Mouse (Mus musculus) midbrain, embryonic 15.5 days (tissue): Measurements from ENCODE around the gene Vps13c. TPM values are rescaled to one million over a fixed set of nuclear protein-coding genes. Genes with fewer than 3 reads are reported as not detected.

Experiments
- ATAC-seq: fragments of 200-750 bp; cut with Nextera tagmentation; replicated peaks from 2 replicates; pipeline ENCODE4 v1.8.0; 2017; ENCODE audit warnings: moderate TSS enrichment
- H3K27ac ChIP-seq: fragments of 300-500 bp; sonication (generic); 2 replicates; pipeline ENCODE4 v1.5.1; 2015; ENCODE audit warnings: mild to moderate bottlenecking, inconsistent platforms
- H3K27me3 ChIP-seq: fragments of 300-500 bp; sonication (generic); replicated peaks from 2 replicates; pipeline ENCODE4 v1.6.1; 2015; ENCODE audit warnings: inconsistent platforms
- H3K36me3 ChIP-seq: fragments of 300-500 bp; sonication (generic); replicated peaks from 2 replicates; pipeline ENCODE4 v1.6.1; 2015; ENCODE audit warnings: inconsistent platforms
- H3K4me1 ChIP-seq: fragments of 300-500 bp; sonication (generic); 2 replicates; pipeline ENCODE4 v1.6.1; 2015; ENCODE audit warnings: inconsistent platforms
- H3K4me2 ChIP-seq: fragments of 300-500 bp; sonication (generic); 2 replicates; pipeline ENCODE4 v1.6.1; 2015; ENCODE audit warnings: inconsistent platforms, mild to moderate bottlenecking, moderate library complexity
- H3K4me3 ChIP-seq: fragments of 300-500 bp; sonication (generic); 2 replicates; pipeline ENCODE4 v1.5.1; 2015; ENCODE audit warnings: mild to moderate bottlenecking, inconsistent platforms
- H3K9ac ChIP-seq: fragments of 300-500 bp; sonication (generic); 2 replicates; pipeline ENCODE4 v1.6.1; 2015; ENCODE audit warnings: mild to moderate bottlenecking, inconsistent platforms
- H3K9me3 ChIP-seq: fragments of 300-500 bp; sonication (generic); 2 replicates; pipeline ENCODE4 v1.6.1; 2016; ENCODE audit warnings: inconsistent platforms
- WGBS: fragments of 180-500 bp; shearing (Covaris S2); methylation state at CpG from one replicate; pipeline ENCODE4 v1.1.7; 2015; ENCODE audit warnings: mixed read lengths; 5-methylcytosine and 5-hydroxymethylcytosine counted together
- polyA plus RNA-seq: library from polyadenylated mRNA; unstranded; fragments of >200 nt; fragmentation: Nextera tagmentation; extraction: Ambion mirVana; gene quantifications from 2 replicates; pipeline ENCODE4 v1.2.1, GENCODE M21; 2015

The Vps13c gene
- polyA plus RNA-seq: 10.6 and 12.8 TPM in 2 replicates

DNA sequence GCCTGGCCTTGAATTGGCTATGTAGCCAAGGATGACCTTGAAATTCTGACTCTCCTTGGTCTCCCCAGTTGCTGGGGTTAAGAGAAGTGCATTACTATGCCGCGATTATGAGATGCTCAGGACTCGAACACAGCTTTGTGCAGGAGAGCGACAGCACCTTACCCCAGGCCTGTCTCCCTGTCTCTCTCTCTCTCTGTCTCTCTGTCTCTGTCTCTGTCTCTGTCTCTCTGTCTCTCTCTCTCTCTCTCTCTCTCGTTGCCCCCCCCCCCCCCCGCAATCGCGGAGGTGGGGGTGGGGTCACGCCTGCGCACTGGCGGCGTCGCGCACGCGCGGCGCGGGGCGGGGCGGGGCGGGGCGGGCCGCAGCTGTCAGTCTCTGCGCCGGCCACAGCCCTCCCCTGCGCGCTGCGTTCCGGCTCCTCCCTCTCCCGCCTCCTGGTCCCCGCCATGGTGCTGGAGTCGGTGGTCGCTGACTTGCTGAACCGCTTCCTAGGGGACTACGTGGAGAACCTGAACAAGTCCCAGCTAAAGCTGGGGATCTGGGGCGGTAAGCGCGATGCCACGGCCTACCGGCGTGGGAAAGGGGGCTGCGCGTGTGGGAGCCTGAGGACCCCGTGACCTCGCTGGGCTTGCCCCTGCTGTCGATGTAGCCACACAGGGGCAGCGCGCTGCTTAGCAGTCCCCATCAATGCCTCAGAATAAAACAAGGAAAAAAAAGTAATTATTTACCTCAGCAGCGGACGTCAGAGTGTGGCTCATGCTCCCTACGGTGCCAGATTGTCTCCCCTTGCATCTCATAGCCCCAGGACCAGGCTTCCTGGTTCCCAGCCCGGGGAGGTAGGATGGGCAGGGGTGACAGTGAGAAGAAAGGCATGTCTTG lies at the start of gene Vps13c:
Vps13c (plus strand) TSS at position 416 of the 879 bp plus-strand sequence.
- peak; percentile 98 for ATAC-seq
- under 1% methylated on average over 48 of the region's 53 CpGs for WGBS
- Histone ChIP-seq H3K9ac (peak within 1 kb of the TSS; percentile 72), H3K27ac (peak within 1 kb of the TSS; percentile 85), H3K4me1 (peaks cover 6% of the 10 kb centered on the region; the same call in 1 of the 2 replicates), H3K36me3 (no peaks in the 10 kb centered on the region), H3K4me3 (peak within 1 kb of the TSS; percentile 79), H3K9me3 (no peaks in the 10 kb centered on the region), H3K27me3 (no peaks in the 10 kb centered on the region), H3K4me2 (peak within 1 kb of the TSS; percentile 78)

DNA sequence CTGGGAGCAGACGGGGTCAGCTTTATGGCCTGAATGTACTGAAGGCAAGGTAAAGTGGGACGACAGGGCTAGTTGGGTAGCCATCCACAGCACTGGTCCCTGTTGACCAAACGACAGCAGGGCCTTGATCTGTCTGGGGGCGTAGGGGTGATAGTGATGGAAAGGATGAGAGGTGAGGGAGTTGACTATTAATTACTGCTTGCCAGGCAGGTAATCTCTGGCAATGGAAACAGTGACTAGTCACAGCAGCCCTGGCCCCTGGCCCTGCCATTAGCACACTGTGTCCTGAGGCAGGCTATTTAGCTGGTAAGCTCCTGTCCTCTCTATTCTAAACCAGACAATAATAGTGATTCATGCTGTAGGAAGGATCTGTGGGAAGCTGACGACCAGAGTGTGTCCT lies 47.8 kb upstream of the Vps13c start:
- no peak overlapping the region for H3K4me3 ChIP-seq
- H3K36me3 ChIP-seq: no peaks in the 10 kb centered on the region
- H3K9me3 ChIP-seq: no peaks in the 10 kb centered on the region
- no peak overlapping the region for H3K4me2 ChIP-seq
- peaks cover 18% of the 10 kb centered on the region for H3K4me1 ChIP-seq
- 76% methylated on average over 5 of the region's 5 CpGs for WGBS
- H3K27me3 ChIP-seq: no peaks in the 10 kb centered on the region
- no peak for ATAC-seq
- H3K27ac ChIP-seq: no peak overlapping the region
- no peak overlapping the region for H3K9ac ChIP-seq

DNA sequence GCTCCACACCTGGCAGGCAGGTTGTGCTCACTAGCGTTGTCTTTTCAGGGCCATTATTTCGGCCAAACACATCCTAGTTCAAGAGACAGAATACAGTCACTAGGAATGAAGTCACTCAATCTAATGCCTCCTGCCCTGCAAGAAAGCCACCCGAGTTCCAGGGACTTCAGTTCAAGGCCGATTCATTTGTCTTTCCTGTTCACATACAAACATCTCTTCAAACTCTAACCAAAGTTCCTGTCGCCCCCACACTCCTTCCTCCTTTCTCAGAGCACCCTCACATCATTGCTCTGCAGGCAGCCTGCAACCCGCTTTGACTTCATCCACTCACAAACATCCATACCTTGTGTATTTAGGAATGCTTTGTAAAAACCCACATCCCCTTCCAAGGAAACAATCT lies 46.7 kb upstream of the Vps13c start:
- Histone ChIP-seq H3K27ac (no peak overlapping the region), H3K9ac (no peak overlapping the region), H3K9me3 (no peaks in the 10 kb centered on the region), H3K4me2 (no peak overlapping the region), H3K36me3 (no peaks in the 10 kb centered on the region), H3K27me3 (no peaks in the 10 kb centered on the region), H3K4me3 (no peak overlapping the region), H3K4me1 (peaks cover 18% of the 10 kb centered on the region)
- WGBS: 83% methylated on average over 6 of the region's 6 CpGs
- no peak for ATAC-seq

GRCm38 (mm10) chr9:67794216-67794615 lies 46.0 kb upstream of the Vps13c start:
- 87% methylated on average over 1 of the region's 1 CpGs for WGBS

GRCm38 (mm10) chr9:67794668-67795067 lies 45.5 kb upstream of the Vps13c start:
- WGBS: 77% methylated on average over 4 of the region's 4 CpGs
- Histone ChIP-seq H3K9ac (no peak overlapping the region), H3K4me1 (peaks cover 22% of the 10 kb centered on the region), H3K27ac (peak overlapping the region; percentile 63; the same call in 1 of the 2 replicates), H3K27me3 (no peaks in the 10 kb centered on the region), H3K36me3 (no peaks in the 10 kb centered on the region), H3K9me3 (no peaks in the 10 kb centered on the region), H3K4me2 (no peak overlapping the region), H3K4me3 (no peak overlapping the region)
- ATAC-seq: peak; percentile 37; the same call in 1 of the 2 replicates

More at GRCm38 (mm10) chr9:67794216-67794615, 46.0 kb upstream of the Vps13c start:
- Histone ChIP-seq H3K4me3 (no peak overlapping the region), H3K9ac (no peak overlapping the region), H3K36me3 (no peaks in the 10 kb centered on the region), H3K27ac (no peak overlapping the region), H3K9me3 (no peaks in the 10 kb centered on the region), H3K4me1 (peaks cover 19% of the 10 kb centered on the region), H3K4me2 (no peak overlapping the region), H3K27me3 (no peaks in the 10 kb centered on the region)
- ATAC-seq: 0 out of 2 replicates have a peak, but pooled peaks have one; percentile 52

DNA sequence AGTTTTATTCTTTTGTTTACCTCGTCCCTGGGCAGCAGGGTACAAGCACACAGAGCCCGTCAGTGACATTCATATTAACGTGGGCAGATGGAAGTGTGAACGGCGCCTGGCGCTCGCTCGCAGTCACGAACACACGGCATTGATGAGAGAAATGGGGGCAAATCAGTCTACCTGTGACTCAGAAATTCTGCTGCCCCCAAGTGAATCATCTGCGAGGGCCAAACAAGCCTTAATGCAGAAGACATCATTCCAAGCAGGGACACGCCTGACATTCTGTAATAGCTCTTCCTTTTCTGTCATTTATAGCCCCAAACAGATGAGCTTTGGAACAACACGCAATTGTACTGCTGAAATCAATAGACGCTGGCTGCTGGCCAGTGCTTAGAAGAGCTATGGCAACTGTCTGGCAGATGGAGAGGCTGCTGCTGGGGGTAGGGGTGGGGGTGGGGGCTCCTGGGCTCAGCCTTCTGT lies 45.0 kb upstream of the Vps13c start:
- ATAC-seq: peak; percentile 56; the same call in 1 of the 2 replicates

GRCm38 (mm10) chr9:67799078-67799819 lies 40.9 kb upstream of the Vps13c start:
- Histone ChIP-seq H3K27ac (no peak overlapping the region), H3K36me3 (no peaks in the 10 kb centered on the region), H3K9me3 (no peaks in the 10 kb centered on the region), H3K4me3 (no peak overlapping the region), H3K27me3 (no peaks in the 10 kb centered on the region), H3K4me2 (no peak overlapping the region), H3K9ac (no peak overlapping the region), H3K4me1 (peaks cover 22% of the 10 kb centered on the region)
- 59% methylated on average over 14 of the region's 14 CpGs for WGBS
- no peak for ATAC-seq

More for the DNA sequence above, 45.0 kb upstream of the Vps13c start:
- Histone ChIP-seq H3K4me2 (peak overlapping the region; percentile 34), H3K4me1 (peaks cover 22% of the 10 kb centered on the region), H3K9ac (peak overlapping the region; percentile 17), H3K9me3 (no peaks in the 10 kb centered on the region), H3K27me3 (no peaks in the 10 kb centered on the region), H3K36me3 (no peaks in the 10 kb centered on the region), H3K27ac (peak overlapping the region; percentile 63), H3K4me3 (no peak overlapping the region)
- WGBS: 21% methylated on average over 14 of the region's 14 CpGs

- Histone ChIP-seq H3K9ac (no peak overlapping the region), H3K27me3 (no peaks in the 10 kb centered on the region), H3K36me3 (no peaks in the 10 kb centered on the region), H3K9me3 (no peaks in the 10 kb centered on the region), H3K4me2 (no peak overlapping the region), H3K4me1 (peaks cover 4% of the 10 kb centered on the region; the same call in 1 of the 2 replicates), H3K27ac (no peak overlapping the region), H3K4me3 (no peak overlapping the region)
- 32% methylated on average over 6 of the region's 6 CpGs for WGBS
- ATAC-seq: no peak
Measured at GRCm38 (mm10) chr9:67802241-67802640, 38.0 kb upstream of the Vps13c start.

- no peaks in the 10 kb centered on the region for H3K9me3 ChIP-seq
- no peak overlapping the region for H3K27ac ChIP-seq
- H3K4me3 ChIP-seq: no peak overlapping the region
- no peak overlapping the region for H3K9ac ChIP-seq
- H3K27me3 ChIP-seq: no peaks in the 10 kb centered on the region
- no peak overlapping the region for H3K4me2 ChIP-seq
- ATAC-seq: no peak
- H3K4me1 ChIP-seq: 0 out of 2 replicates have a peak, but pooled peaks cover 3% of the 10 kb centered on the region
- H3K36me3 ChIP-seq: no peaks in the 10 kb centered on the region
- WGBS: 75% methylated on average over 5 of the region's 5 CpGs
Measured at GRCm38 (mm10) chr9:67807000-67807399, 33.2 kb upstream of the Vps13c start.

DNA sequence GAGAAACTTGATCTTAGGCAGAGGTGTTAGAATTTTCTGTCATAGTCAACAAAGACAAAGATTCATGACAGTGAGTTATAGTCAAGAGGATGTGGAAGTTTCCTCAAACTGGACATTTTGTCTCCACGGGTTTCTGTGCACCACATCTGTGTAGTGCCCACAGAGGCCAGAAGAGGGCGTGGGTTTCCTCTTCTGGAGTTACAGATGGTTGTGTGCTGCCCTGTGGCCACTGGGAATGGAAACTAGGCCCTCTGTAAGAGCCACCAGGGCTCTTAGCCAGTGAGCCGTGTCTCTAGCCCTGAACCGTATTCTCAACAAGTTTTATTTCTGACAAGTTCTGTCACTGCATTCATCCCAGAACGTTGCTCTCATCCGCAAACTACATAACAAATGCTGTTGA lies 29.7 kb upstream of the Vps13c start:
- H3K9me3 ChIP-seq: no peaks in the 10 kb centered on the region
- H3K4me1 ChIP-seq: 0 out of 2 replicates have a peak, but pooled peaks cover 3% of the 10 kb centered on the region
- 60% methylated on average over 6 of the region's 6 CpGs for WGBS
- H3K27ac ChIP-seq: no peak overlapping the region
- no peak for ATAC-seq
- no peaks in the 10 kb centered on the region for H3K27me3 ChIP-seq
- H3K4me3 ChIP-seq: no peak overlapping the region
- H3K4me2 ChIP-seq: no peak overlapping the region
- H3K36me3 ChIP-seq: no peaks in the 10 kb centered on the region
- no peak overlapping the region for H3K9ac ChIP-seq

DNA sequence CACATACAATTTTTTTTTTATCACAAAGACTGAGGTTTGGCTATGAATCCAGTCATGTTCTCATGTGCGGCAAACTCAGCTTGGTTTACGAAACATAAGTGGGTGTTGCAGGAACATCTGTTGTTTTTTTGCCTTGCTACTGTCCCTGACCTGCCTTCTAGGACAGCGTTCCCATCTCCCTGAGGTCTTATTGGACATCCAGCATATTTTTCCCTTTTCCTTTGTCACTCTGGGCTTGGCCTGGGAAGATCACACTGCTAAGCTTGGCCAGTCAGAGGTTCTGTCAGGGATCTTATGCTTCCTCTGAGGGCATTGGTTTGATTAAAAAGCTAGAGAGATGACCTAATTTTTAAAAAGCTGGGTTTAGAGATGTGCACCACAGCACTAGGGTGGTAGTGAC lies 29.1 kb upstream of the Vps13c start:
- no peak overlapping the region for H3K4me2 ChIP-seq
- ATAC-seq: no peak
- H3K27me3 ChIP-seq: no peaks in the 10 kb centered on the region
- H3K9ac ChIP-seq: no peak overlapping the region
- no peaks in the 10 kb centered on the region for H3K9me3 ChIP-seq
- WGBS: 90% methylated on average over 3 of the region's 3 CpGs
- 0 out of 2 replicates have a peak, but pooled peaks cover 3% of the 10 kb centered on the region for H3K4me1 ChIP-seq
- H3K27ac ChIP-seq: no peak overlapping the region
- H3K36me3 ChIP-seq: no peaks in the 10 kb centered on the region
- H3K4me3 ChIP-seq: no peak overlapping the region

DNA sequence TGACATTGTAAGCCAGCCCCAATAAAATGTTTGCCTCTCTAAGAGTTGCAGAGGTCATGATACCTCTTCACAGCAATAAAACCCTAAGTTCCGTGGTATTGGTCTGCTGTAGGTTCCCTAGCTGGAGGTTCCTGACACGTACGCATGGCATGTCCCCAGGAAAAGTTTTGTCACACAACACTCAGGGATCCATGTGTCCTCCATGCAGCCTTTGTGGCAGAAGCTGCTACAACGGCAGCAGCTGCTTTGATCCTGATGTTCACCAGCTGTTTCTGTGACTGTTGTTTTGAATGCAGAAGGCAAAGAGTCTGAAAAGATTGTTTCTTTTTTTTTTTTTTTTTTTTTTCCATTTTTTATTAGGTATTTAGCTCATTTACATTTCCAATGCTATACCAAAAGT lies 27.0 kb upstream of the Vps13c start:
- H3K4me2 ChIP-seq: no peak overlapping the region

More for the DNA sequence above, 27.0 kb upstream of the Vps13c start:
- no peak for ATAC-seq
- Histone ChIP-seq H3K9me3 (no peaks in the 10 kb centered on the region), H3K27me3 (no peaks in the 10 kb centered on the region), H3K36me3 (no peaks in the 10 kb centered on the region), H3K4me1 (0 out of 2 replicates have a peak, but pooled peaks cover 3% of the 10 kb centered on the region), H3K4me3 (no peak overlapping the region), H3K9ac (no peak overlapping the region), H3K27ac (no peak overlapping the region)
- WGBS: 80% methylated on average over 4 of the region's 4 CpGs
